Mouse (Mus musculus) liver, embryonic 14.5 days (tissue): ENCODE data around the gene Spop. TPM values are rescaled to one million over a fixed set of nuclear protein-coding genes. Genes with fewer than 3 reads are reported as not detected.

Source experiments
- ATAC-seq: fragments of 200-750 bp; cut with Nextera tagmentation; 2 replicates; pipeline ENCODE4 v1.8.0; 2017; ENCODE audit warnings: moderate number of reproducible peaks, mild to moderate bottlenecking, moderate library complexity; ENCODE audit not compliant: insufficient read depth
- DNase-seq, 3 experiments: peaks; one replicate each; pipeline ENCODE4 v3.0.0-alpha.2; 2012 to 2013; ENCODE audit warnings: low read depth in 3 of 3, low spot score in 3 of 3
- H3K27ac ChIP-seq: fragments of 300-500 bp; sonication (generic); 2 replicates; pipeline ENCODE4 v1.5.1; 2014; ENCODE audit warnings: moderate library complexity, mild to moderate bottlenecking, control low read depth, inconsistent platforms
- H3K27me3 ChIP-seq: fragments of 300-500 bp; sonication (generic); 2 replicates; pipeline ENCODE4 v1.6.1; 2014; ENCODE audit warnings: mild to moderate bottlenecking, low read length, moderate library complexity; ENCODE audit not compliant: control insufficient read depth, insufficient read depth
- H3K36me3 ChIP-seq: fragments of 300-500 bp; sonication (generic); replicated peaks from 2 replicates; pipeline ENCODE4 v1.6.1; 2014; ENCODE audit warnings: low read depth; ENCODE audit not compliant: control insufficient read depth, insufficient read depth
- H3K4me1 ChIP-seq, 2 experiments: fragments of 200-500 bp in 1 of 2; fragments of 300-500 bp in 1 of 2; sonication (generic) in 1 of 2; replicated peaks; 2 replicates each; pipeline ENCODE4 v1.6.1; 2012 to 2014; ENCODE audit warnings: antibody characterized with exemption in 1 of 2, inconsistent platforms in 1 of 2, low read length in 1 of 2; ENCODE audit not compliant: control insufficient read depth in 2 of 2, insufficient read depth in 2 of 2
- H3K4me2 ChIP-seq: fragments of 300-500 bp; sonication (generic); 2 replicates; pipeline ENCODE4 v1.6.1; 2014; ENCODE audit warnings: low read depth, mild to moderate bottlenecking, control low read depth, moderate library complexity
- H3K4me3 ChIP-seq, 2 experiments: fragments of 200-500 bp in 1 of 2; fragments of 300-500 bp in 1 of 2; sonication (generic) in 1 of 2; 2 replicates each; pipeline ENCODE4 v1.5.1; 2012 to 2014; ENCODE audit warnings: low read depth in 2 of 2, low read length in 2 of 2, mild to moderate bottlenecking in 2 of 2, control low read depth in 1 of 2, inconsistent platforms in 1 of 2, moderate library complexity in 1 of 2; ENCODE audit not compliant: insufficient read depth in 1 of 2
- H3K9ac ChIP-seq: fragments of 300-500 bp; sonication (generic); replicated peaks from 2 replicates; pipeline ENCODE4 v1.6.1; 2014; ENCODE audit warnings: mild to moderate bottlenecking, control low read depth, moderate library complexity
- H3K9me3 ChIP-seq: fragments of 300-500 bp; sonication (generic); 2 replicates; pipeline ENCODE4 v1.6.1; 2016; ENCODE audit warnings: low read length, mixed read lengths; ENCODE audit not compliant: control insufficient read depth
- CTCF ChIP-seq: IDR thresholded peaks from 2 replicates; pipeline ENCODE4 v1.5.1; 2016; ENCODE audit warnings: antibody characterized with exemption, low read depth, control low read depth
- EP300 ChIP-seq: IDR thresholded peaks from 2 replicates; pipeline ENCODE4 v1.6.1; 2016; ENCODE audit warnings: antibody characterized with exemption, low read depth
- WGBS: fragments of 180-500 bp; shearing (Covaris S2); extraction: QIAGEN DNeasy Blood & Tissue Kit; methylation state at CpG from one replicate; pipeline ENCODE4 v1.1.7; 2014; ENCODE audit not compliant: insufficient replicate concordance; 5-methylcytosine and 5-hydroxymethylcytosine counted together
- polyA plus RNA-seq, 2 experiments: library from polyadenylated mRNA; depleted of rRNA in 1 of 2; stranded (reverse) in 1 of 2; unstranded in 1 of 2; fragments of >200 nt; fragmentation: Nextera tagmentation in 1 of 2; extraction: Ambion mirVana in 1 of 2; gene quantifications; 2 replicates each; pipeline versions ENCODE4 v1.2.1 to v1.2.3; 2012 to 2014

Spop gene
- polyA plus RNA-seq, 2 experiments: 22.0 to 31.8 TPM

DNA sequence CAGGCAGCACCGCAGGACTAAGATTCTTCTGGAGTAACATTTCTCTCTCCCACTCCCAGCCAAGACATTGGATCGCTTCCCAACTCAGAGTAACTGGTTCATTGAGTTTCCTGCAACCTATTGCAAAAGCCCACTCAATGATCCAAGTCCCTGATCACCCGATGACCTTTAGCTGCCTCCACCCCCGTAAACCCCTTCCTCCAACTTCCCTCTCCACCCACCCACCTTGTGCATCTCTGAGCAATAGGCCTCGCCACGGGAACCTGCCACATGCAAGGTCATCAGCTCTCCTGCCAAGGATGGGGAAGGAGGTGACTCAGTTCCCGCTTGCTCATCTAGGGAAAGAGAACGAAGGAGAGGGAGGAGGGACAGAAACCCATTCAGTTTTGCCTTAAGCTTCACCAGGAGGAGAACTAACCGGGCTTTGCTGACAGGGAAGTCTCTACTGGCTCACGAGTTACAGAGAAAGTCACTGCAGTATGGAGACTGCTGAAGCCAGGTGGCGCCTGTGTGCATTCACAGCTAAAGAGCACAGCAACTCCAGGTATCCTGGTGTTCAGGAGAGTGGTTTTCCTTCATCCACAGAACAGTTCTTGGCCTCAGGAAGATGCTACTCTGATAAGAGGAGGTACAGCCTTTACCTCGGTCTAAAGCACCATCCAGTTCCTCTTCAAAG lies 93.3 kb downstream of the Spop start:
- H3K27ac ChIP-seq: no peak overlapping the region
- H3K9me3 ChIP-seq: no peaks in the 10 kb centered on the region
- no peaks in the 10 kb centered on the region for H3K36me3 ChIP-seq
- no peaks in the 10 kb centered on the region for H3K4me1 ChIP-seq
- WGBS: 35% methylated on average over 12 of the region's 12 CpGs
- H3K27me3 ChIP-seq: peaks cover 5% of the 10 kb centered on the region
- ATAC-seq: no peak
- peak; percentile 42 for TF ChIP-seq CTCF
- TF ChIP-seq EP300: no peak
- no peak overlapping the region for H3K4me3 ChIP-seq
- no peak overlapping the region for H3K4me2 ChIP-seq
- no peak overlapping the region for H3K9ac ChIP-seq
- DNase-seq: no peak

DNA sequence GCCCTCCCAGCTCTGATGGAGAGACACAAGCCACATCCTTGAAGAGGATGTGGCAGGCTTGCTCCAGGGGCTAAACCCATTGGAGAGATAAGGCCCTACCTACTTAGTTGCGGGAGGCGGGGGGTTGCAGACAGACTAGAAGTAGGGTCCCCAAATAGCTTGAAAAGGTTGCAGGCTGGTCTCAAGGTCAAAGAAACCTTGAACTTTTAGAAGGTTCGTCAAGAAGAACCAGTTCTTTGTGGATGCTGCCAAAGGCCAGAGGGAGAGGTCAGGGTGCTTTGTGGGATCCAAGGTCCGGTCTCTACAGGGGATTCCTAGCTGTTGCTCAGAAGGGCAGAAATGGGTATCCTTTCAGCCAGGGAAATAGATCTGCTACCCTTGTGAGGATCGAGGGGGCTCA lies 93.9 kb downstream of the Spop start:
- DNase-seq: no peak
- 53% methylated on average over 5 of the region's 5 CpGs for WGBS
- no peak for ATAC-seq
- Histone ChIP-seq H3K4me2 (no peak overlapping the region), H3K4me1 (no peaks in the 10 kb centered on the region), H3K36me3 (no peaks in the 10 kb centered on the region), H3K9ac (no peak overlapping the region), H3K27ac (no peak overlapping the region), H3K9me3 (no peaks in the 10 kb centered on the region), H3K4me3 (no peak overlapping the region), H3K27me3 (peaks cover 11% of the 10 kb centered on the region)
- TF ChIP-seq EP300 (no peak), CTCF (no peak)

DNA sequence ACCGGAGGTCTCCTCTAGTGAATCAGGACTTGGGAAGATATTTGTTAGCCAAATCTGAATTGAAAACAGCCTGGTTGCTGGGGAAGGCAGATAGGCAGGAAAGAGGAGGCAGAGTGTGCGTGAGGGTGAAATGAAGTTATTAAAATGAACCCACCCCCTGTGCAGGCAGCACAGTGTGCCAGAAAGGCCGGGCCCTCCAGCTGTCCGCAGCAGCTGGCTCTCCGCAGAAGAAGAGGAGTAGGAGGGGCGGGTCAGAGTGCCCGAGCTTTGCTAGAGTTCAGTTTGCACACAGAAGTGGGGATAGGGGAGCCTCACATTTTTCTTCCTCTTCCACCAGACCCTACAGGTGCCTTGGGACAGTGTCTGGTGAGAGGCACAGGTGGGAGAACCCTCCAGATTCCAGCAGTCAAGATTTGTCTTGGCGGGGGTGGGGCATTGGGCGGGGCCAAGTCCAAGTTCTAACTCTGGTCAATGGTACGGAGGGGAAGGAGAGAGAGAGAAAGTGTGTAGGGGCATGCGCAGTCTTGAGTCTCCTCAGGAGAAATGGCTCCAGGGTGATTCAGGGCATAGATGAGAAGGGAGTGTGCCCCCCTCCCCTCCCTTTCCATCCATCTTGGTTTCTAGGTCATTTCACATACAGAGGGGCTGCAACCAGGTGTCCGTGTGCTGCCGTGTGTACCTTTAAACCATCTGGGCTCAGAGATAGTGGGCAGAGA lies 94.5 kb downstream of the Spop start:
- 56% methylated on average over 13 of the region's 13 CpGs for WGBS
- no peaks in the 10 kb centered on the region for H3K9me3 ChIP-seq
- H3K4me2 ChIP-seq: no peak overlapping the region
- H3K27me3 ChIP-seq: peaks cover 16% of the 10 kb centered on the region
- H3K4me1 ChIP-seq: no peaks in the 10 kb centered on the region
- no peak overlapping the region for H3K9ac ChIP-seq
- H3K27ac ChIP-seq: no peak overlapping the region
- H3K36me3 ChIP-seq: no peaks in the 10 kb centered on the region
- DNase-seq (no peak), ATAC-seq (no peak)
- no peak for TF ChIP-seq CTCF
- no peak for TF ChIP-seq EP300
- no peak overlapping the region for H3K4me3 ChIP-seq

GRCm38 (mm10) chr11:95509126-95509717 lies 95.3 kb downstream of the Spop start:
- no peak for DNase-seq
- no peaks in the 10 kb centered on the region for H3K36me3 ChIP-seq
- H3K4me3 ChIP-seq: no peak overlapping the region
- TF ChIP-seq CTCF: peak; percentile 70
- no peak for TF ChIP-seq EP300
- peaks cover 25% of the 10 kb centered on the region for H3K27me3 ChIP-seq
- no peak overlapping the region for H3K27ac ChIP-seq
- H3K4me2 ChIP-seq: no peak overlapping the region
- no peaks in the 10 kb centered on the region for H3K9me3 ChIP-seq
- 39% methylated on average over 6 of the region's 6 CpGs for WGBS
- no peak for ATAC-seq
- no peak overlapping the region for H3K9ac ChIP-seq
- H3K4me1 ChIP-seq: no peaks in the 10 kb centered on the region

- H3K9ac ChIP-seq: no peak overlapping the region
- TF ChIP-seq CTCF: no peak
- no peak for TF ChIP-seq EP300
- no peak overlapping the region for H3K4me3 ChIP-seq
- DNase-seq: no peak
- no peaks in the 10 kb centered on the region for H3K4me1 ChIP-seq
- H3K9me3 ChIP-seq: no peaks in the 10 kb centered on the region
- no peak for ATAC-seq
- 73% methylated on average over 12 of the region's 12 CpGs for WGBS
- no peak overlapping the region for H3K4me2 ChIP-seq
- H3K27ac ChIP-seq: no peak overlapping the region
- no peaks in the 10 kb centered on the region for H3K36me3 ChIP-seq
- H3K27me3 ChIP-seq: peaks cover 39% of the 10 kb centered on the region
These were observed 96.8 kb downstream of the Spop start for GRCm38 (mm10) chr11:95510631-95511030.
